Mouse (Mus musculus): Measurements from ENCODE around the gene Slitrk3. TPM values are rescaled to one million over a fixed set of nuclear protein-coding genes. Genes with fewer than 3 reads are reported as not detected.
A peak's percentile ranks its signal among the peaks of the same experiment; 100 is the strongest.
"Not testable (repeated sequence)": the region's sequence is repeated elsewhere in the genome, so short reads cannot be mapped to it uniquely, and the experiment has no call there.

Slitrk3 gene
- under 1 TPM; 0.08 to 0.10 TPM for total RNA-seq (2021)
- long read RNA-seq, experiment 1, result 0 reads
- long read RNA-seq, experiment 2, result 0 reads

DNA sequence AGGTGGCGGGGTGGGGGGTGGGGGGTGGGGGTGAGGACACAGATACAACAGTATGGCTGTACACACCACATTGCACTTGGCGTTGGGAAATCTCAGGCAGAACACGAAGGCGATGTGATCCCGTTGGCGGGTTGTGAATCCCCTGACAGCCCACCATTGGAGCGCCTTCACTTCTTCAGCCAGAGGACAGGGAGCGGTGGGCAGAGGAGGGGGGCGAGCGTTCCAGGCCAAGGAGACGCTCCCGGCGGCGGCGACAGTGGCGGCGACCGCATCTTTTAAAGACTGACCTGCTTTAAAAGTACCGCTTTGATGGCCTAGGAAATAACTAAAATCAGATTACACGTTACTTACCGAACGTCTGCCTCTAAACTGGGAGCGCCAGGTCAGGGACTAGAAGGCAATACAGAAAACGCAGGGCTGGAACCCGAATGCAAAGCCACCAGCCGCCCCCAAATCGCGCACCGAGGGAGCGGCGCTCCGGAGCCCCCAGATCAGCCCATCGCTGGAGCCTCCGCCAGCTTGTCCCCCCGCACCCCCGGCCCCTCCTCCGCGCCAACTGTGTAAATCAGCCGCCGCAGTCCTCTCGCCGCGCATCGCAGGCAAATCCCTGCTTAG is at the start of gene Slitrk3:
Slitrk3 (minus strand) TSS at position 607 of the 615 bp plus-strand sequence.
- intact Hi-C loops (cut with DNase I), result no loop called here
- DNase-seq, result no peak

DNA sequence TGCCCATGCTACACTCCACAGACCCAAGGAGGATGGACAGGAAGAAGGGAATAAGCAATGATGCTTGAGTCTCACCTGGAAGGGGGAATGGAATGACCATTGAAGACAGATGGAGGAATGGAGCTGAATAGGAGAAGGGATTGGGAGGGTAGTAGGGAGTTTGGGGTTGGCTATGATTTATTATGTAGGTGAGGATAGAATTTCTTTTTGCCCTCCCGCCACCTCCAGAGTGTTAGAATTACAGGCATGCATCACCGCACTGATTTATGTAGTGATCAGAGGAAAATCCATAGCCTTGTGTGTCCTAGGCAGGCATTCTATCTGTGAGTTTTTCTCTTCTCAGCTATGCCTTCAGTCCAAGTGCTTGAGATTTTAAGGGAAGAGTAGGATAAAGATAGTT is 36.8 kb upstream of the Slitrk3 start:
- DNase-seq; intact Hi-C loops (cut with DNase I): not testable (repeated sequence)

DNA sequence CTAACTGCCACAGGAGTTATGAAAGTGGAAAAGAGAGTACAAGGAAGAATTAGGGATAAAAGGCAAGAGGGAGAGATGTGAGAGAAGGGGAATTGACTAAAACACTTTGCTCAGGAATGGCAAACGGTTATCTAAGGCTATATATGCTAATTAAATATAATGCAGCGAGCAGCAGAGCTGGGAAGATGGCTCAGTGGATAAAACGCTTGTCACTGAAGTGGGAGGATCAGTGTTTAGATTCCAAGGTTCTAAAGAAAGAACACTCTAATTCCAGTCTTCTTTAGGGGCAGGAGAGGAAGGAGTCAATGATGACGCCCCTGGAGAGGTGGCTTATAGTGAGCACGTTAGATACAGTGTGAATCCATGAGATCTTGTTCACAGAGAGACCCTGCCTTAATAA is 27.0 kb upstream of the Slitrk3 start:
- DNase-seq, result no peak
- intact Hi-C loops (cut with DNase I), result no loop called here

DNA sequence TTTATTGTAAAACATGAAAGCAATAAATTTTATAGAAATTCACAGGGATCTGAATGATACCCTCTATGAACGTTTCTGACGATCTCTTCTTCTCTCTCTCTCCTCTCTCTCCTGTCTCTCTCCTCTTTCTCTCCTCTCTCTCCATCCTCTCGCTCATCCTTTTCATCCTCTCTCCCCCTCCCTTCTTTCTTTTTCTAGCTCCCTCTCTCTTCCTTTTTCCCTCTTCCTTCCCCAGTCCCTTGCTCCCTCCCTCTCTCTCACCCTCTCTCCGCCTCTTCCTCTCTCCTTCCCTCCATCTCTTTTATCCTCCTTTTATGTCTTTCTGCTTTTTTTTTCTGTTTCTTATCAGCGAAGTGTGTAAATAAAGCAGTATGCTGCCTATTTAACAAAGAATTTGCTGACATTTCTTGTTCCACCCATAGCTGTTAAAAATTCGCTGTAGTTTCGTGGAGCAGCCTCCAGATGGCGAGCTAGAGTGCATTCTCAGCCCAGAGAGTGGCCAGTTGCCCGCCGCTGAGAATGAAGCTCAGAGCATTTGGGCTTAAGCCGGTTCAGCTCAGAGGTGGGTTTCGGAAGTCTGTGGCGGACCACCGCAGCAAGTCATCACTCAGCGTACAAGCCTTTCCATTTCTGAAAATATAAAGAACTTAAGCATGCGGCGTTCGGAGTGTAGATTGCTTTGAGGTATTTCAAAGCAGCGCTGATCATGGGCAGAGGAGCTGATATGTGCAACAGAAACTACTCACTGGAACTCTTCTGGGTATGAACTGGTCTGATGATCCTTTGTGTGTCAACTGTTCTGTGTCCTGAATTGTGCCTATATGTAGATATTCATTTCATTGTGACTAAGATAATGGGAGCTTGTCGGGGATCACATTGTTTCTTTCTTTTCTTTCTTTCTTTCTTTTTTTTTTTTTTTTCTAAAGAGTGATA is 8.5 kb upstream of the Slitrk3 start:
- DNase-seq, result peak in 1 of 2 experiments; percentile 27
- intact Hi-C loops (cut with DNase I), result no loop called here

DNA sequence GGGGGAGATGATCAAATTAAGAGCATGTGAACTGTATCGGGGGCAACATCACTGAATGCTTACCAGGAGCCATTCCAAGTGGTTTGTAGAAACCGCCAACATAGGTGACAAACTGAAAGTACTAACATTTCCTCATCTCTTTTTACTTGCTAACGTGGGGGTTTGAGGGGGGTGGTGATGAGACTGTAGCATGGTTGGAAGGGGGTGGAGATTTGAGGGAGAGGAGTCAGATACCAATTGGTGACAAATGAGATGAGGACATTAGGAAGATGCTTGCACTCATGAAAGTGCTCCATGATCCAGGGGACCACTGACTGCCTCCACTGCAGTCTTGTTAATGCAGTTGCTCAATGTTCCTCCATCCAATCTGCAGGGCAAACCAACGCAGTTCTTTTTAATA is 587 bp upstream of the Slitrk3 start:
- no peak for DNase-seq
- intact Hi-C loops (cut with DNase I), result no loop called here

DNA sequence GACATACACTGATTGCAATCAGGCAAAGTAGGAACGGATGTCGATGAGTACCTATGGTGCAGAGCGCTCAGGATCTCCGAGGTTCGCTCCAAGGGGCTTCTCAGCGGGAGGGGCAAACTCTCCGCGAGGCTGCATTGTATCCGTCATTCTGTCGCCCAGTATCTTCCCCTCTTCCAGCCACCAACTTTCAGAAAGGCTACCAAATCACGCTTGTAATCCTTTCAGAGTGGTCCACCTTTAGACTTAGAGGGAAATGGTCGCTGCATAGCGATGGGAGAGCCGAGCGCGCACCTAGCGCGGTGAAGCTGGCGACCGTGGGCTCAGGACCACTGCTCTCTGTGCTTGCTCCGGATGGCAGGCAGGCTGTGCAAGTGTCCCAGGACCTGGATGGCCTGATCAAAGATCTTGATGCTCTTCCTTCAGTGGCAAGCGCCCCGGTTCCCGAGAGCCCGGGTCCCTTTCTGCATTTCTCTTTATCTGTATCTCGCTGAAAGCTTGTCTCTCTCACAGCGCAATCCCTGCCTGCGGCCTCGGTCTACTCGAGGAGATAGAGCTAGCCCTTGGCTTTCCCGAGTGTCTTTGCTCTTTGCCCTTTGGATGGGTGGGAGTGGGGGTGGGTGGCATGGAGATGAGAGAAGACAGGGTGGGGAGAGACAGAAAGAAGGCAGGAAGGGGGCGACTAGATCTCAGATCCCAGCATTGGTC is 959 bp downstream of the Slitrk3 start:
- DNase-seq, result no peak
- intact Hi-C loops (cut with DNase I), result no loop called here

DNA sequence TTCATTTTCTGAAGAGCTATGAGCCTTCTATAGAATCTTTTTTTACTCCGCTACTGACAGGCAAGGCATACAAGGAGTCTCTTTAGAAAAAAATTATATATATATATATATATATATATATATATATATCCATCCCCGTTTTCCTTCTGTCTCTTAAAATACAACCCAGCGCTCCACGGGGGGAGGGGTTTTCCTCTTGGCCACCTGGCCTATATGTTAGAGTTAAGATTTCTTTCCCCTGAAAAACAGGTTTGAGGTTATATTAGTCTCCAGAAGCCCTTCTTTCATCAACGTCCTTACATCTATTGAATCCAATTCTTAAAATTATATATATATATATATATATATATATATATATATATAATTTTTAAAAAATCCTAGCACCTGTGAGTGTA is 1.6 kb downstream of the Slitrk3 start:
- intact Hi-C loops (cut with DNase I), result no loop called here
- DNase-seq, result no peak

DNA sequence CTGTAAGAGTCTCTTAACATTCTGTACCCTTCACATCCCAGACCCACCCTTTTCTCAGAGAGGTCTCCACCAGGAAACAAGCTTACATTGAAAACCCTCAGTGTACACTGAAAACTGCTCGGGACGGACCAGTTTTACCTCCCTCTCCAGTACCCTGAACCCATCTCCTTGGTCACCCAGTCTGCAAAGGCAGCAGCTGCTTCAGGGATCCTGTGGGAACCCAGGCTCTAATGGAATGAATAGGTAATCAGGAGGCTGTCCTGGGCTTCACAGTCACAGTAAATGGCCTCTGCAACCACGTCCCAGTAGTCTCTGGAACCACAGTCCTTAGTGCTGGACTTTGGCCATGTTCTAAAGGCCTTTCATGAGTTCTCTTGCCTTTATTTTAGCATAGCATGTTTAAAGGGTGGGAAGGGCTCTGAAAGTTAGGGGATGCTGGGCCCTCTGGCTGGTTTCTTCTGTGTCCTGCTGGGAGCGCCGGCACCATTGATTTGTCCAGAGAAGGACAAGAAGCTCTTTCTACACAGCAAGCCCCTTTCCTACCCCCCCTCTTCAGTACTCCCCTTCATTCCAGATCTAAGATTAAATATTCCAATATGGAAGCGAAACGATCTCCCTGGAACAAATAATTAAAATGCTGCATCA is 2.1 kb downstream of the Slitrk3 start:
- intact Hi-C loops (cut with DNase I), result no loop called here
- no peak for DNase-seq

DNA sequence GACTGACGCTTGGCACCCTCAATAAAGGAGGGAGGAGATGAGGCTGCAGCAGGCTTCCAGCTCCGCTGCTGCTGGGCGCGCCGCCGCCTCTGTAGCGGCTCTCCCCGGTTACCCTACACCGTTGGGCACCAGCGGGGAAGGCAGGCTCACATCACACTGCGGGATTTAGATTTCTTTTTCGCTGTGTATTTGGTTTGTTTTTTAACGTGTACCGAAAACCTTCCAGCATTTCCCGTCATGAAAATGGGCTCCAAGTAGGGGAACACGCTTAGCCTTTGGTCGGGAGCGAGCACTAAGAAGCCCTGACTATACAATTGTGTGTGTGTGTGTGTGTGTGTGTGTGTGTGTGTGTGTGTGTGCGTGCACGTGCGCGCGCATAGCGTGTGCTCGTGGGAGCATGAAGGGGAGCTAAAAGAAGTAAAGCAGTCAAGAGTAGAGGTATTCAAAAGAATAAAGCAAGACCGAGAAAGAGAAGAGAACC is 4.1 kb downstream of the Slitrk3 start:
- no peak for DNase-seq
- intact Hi-C loops (cut with DNase I), result no loop called here

DNA sequence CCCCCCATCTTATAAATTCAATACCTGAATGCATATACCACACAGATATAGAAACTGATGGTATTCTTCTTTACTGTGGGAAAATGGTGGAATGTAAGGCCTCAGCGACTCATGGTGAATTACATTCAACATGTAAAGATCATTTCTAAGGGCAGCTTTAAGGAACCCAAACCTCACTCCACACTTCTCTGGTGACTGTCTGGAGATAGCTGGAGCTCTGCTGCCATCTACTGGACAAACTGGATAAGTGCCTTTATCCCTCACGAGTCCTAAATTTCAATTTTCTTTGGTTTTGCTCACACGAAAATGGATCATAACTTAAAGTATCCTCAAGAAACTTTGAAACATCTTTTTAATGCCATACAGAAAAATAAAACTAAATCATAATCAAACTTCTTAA is 11.4 kb downstream of the Slitrk3 start:
- intact Hi-C loops (cut with DNase I), result no loop called here
- no peak for DNase-seq

DNA sequence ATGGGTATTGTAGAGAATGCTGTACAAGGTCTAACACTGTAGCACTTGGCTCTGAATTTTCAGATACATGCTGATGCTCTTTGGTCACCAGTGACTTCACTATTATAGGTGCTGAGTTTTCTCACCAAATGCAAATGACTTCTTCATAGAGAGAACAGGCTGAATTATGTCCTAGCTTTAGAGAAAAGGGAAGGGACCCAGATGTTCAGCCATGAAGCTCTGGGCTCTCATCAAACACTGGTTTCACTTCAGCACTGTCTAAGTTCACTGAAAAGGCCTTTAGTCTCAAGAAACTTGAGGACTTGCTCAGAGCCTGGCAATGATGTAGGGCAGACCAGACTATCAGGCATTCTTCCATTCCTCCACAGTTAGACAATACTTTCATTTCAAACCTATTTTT is 15.3 kb downstream of the Slitrk3 start:
- intact Hi-C loops (cut with DNase I), result no loop called here
- DNase-seq, result no peak

DNA sequence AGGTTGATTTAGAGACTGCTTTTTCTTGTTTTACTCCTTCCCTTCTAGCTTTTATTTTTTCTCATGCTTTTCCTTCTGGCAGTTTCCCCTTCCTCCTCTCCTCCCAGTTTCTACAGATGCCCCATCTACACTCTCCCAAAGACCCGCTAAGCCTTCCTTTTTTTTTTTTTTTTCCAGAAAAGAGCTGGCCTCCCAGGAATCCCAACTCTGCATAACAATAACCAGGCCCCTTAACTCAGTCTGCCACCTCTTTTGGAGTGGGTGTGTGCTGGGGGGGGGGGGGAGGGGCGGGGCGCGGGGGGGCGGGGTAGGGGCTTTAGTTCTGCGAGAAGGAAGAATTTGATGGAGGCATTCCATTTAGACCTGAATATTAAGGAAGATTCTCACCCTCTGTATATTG is 51.6 kb downstream of the Slitrk3 start:
- no peak for DNase-seq

DNA sequence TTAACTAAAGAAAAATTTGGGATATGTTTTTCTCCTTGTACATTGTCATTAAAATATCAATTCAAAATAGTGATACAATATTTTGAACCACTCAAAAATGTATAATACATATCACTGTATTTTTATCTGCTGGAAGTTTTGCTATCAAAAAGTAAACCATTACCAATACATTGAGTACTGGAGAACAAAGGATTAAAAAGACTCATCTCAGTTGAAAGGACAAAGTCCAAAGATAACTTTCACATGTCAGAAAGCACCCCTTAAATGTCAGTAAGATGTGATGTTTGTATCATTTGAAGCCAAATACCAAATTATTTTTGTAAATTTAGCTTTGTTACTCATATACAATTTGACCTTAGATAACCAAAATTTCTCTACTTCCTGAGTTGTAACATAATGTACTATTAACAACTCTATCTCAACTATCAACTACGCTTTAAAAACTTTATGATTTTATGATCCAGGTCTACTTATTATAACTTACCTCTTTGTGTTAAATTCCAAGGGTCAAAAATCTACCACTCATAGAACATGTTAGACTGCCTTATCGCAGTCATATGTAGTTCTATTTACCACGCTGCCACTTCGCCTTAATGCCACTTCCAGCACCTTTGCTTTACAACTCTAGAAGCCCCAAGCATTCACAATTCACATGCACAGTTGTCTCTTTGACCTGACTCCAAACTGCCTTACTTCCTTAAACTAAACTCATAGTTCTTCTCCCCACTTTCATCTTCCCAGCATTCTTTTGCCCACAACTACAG is 54.5 kb downstream of the Slitrk3 start:
- intact Hi-C loops (cut with DNase I), result no loop called here
- no peak for DNase-seq

More for the DNA sequence above, 51.6 kb downstream of the Slitrk3 start:
- intact Hi-C loops (cut with DNase I), result no loop called here

DNA sequence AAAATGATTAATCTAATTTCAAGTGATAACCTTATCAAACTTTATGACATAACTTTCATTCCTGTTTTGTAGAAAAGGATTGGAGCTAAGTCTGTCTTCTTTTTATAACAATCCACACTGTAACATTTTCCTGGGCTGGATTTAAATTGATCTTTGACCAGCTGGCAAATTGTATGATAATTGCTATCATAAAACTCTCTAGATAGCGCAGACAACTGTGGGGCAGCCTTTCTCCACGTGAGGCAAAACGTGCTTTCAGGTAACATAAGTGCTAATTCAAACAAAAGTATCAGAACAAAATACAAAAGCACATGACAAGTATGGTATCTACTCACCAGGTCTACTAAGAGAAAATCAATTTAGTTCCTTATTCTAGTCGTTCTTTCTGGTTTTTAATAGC is 60.1 kb downstream of the Slitrk3 start:
- no peak for DNase-seq
- intact Hi-C loops (cut with DNase I), result no loop called here

Other genes starting within 250 kb of the Slitrk3 start
- not detected for gene Sis, start 89.9 kb downstream of the Slitrk3 start, total RNA-seq (2021)